Mouse (Mus musculus) MEL (cell line): ENCODE results near the gene Znrf1. TPM values are rescaled to one million over a fixed set of nuclear protein-coding genes. Genes with fewer than 3 reads are reported as not detected.

Experiments used
- DNase-seq: peaks from one replicate; pipeline ENCODE4 v3.0.0; 2011; ENCODE audit warnings: low read depth, low spot score
- H3K27ac ChIP-seq: 2 replicates; pipeline ENCODE4 v1.5.1; 2012; ENCODE audit warnings: low read depth, mild to moderate bottlenecking, control low read depth, low read length, moderate library complexity; ENCODE audit not compliant: control insufficient read depth
- H3K27me3 ChIP-seq, 2 experiments: fragments of 150-350 bp in 1 of 2; sonication (generic) in 1 of 2; 2 replicates each; pipeline ENCODE4 v1.6.1; 2012; ENCODE audit warnings: low read length in 2 of 2, mild to moderate bottlenecking in 2 of 2, improper control_type of control experiment in 1 of 2, moderate library complexity in 1 of 2; ENCODE audit not compliant: insufficient read depth in 2 of 2, control insufficient read depth in 1 of 2
- H3K36me3 ChIP-seq, 2 experiments: 2 replicates each; pipeline ENCODE4 v1.6.1; 2012 to 2014; ENCODE audit warnings: low read length in 2 of 2, improper control_type of control experiment in 1 of 2, inconsistent platforms in 1 of 2, mild to moderate bottlenecking in 1 of 2; ENCODE audit not compliant: insufficient read depth in 2 of 2, control insufficient read depth in 1 of 2
- H3K4me1 ChIP-seq, 2 experiments: fragments of 150-350 bp in 1 of 2; sonication (generic) in 1 of 2; 2 replicates each; pipeline ENCODE4 v1.6.1; 2012; ENCODE audit warnings: low read length in 2 of 2, improper control_type of control experiment in 1 of 2, mild to moderate bottlenecking in 1 of 2; ENCODE audit not compliant: insufficient read depth in 2 of 2, control insufficient read depth in 1 of 2
- H3K4me3 ChIP-seq, 2 experiments: fragments of 150-350 bp in 1 of 2; sonication (generic) in 1 of 2; 2 replicates each; pipeline ENCODE4 v1.5.1; 2012; ENCODE audit warnings: low read depth in 2 of 2, low read length in 2 of 2, mild to moderate bottlenecking in 2 of 2, moderate library complexity in 2 of 2, control low read depth in 1 of 2, improper control_type of control experiment in 1 of 2; ENCODE audit not compliant: control insufficient read depth in 1 of 2, insufficient read depth in 1 of 2
- H3K79me2 ChIP-seq: 2 replicates; pipeline ENCODE4 v1.6.1; 2012; ENCODE audit warnings: mild to moderate bottlenecking, low read length, moderate library complexity; ENCODE audit not compliant: control insufficient read depth, poor library complexity, insufficient read depth
- H3K9ac ChIP-seq: 2 replicates; pipeline ENCODE4 v1.6.1; 2012; ENCODE audit warnings: low read depth, mild to moderate bottlenecking, control low read depth, low read length, moderate library complexity; ENCODE audit not compliant: control insufficient read depth, poor library complexity, severe bottlenecking
- H3K9me3 ChIP-seq: fragments of 150-350 bp; sonication (generic); replicated peaks from 2 replicates; pipeline ENCODE4 v1.6.1; 2012; ENCODE audit warnings: mild to moderate bottlenecking, low read length, improper control_type of control experiment, moderate library complexity; ENCODE audit not compliant: insufficient read depth
- BHLHE40 ChIP-seq: IDR thresholded peaks from 2 replicates; pipeline ENCODE4 v1.6.1; 2012; ENCODE audit warnings: low read depth, mild to moderate bottlenecking, inconsistent platforms, low read length, improper control_type of control experiment, borderline replicate concordance
- CHD1 ChIP-seq: IDR thresholded peaks from 2 replicates; pipeline ENCODE4 v1.6.1; 2012; ENCODE audit warnings: low read depth, mild to moderate bottlenecking, inconsistent platforms, low read length, improper control_type of control experiment
- CHD2 ChIP-seq: IDR thresholded peaks from 2 replicates; pipeline ENCODE4 v1.6.1; 2011; ENCODE audit warnings: low read length, improper control_type of control experiment
- ELF1 ChIP-seq: IDR thresholded peaks from 2 replicates; pipeline ENCODE4 v1.6.1; 2014; ENCODE audit warnings: low read depth, mild to moderate bottlenecking, inconsistent platforms, low read length, improper control_type of control experiment, moderate library complexity
- ETS1 ChIP-seq: IDR thresholded peaks from 2 replicates; pipeline ENCODE4 v1.6.1; 2012; ENCODE audit warnings: low read depth, mild to moderate bottlenecking, inconsistent platforms, low read length, improper control_type of control experiment, moderate library complexity
- GABPA ChIP-seq: IDR thresholded peaks from 2 replicates; pipeline ENCODE4 v1.6.1; 2012; ENCODE audit warnings: low read depth, mild to moderate bottlenecking, inconsistent platforms, low read length, improper control_type of control experiment, moderate library complexity
- GATA1 ChIP-seq: IDR thresholded peaks from 2 replicates; pipeline ENCODE4 v1.6.1; 2011; ENCODE audit warnings: low read depth, low read length, improper control_type of control experiment
- JUND ChIP-seq: IDR thresholded peaks from 2 replicates; pipeline ENCODE4 v1.6.1; 2011; ENCODE audit warnings: low read depth, mild to moderate bottlenecking, improper control_type of control experiment, low read length
- KAT2A ChIP-seq: conservative IDR thresholded peaks from 2 replicates; pipeline ENCODE4 v1.6.1; 2012; ENCODE audit warnings: low read depth, low read length, improper control_type of control experiment, inconsistent platforms
- MAZ ChIP-seq: IDR thresholded peaks from 2 replicates; pipeline ENCODE4 v1.6.1; 2012; ENCODE audit warnings: low read depth, mild to moderate bottlenecking, inconsistent platforms, low read length, improper control_type of control experiment
- MYB ChIP-seq: IDR thresholded peaks from 2 replicates; pipeline ENCODE4 v1.6.1; 2011; ENCODE audit warnings: mild to moderate bottlenecking, low read depth, low read length, improper control_type of control experiment
- NRF1 ChIP-seq: IDR thresholded peaks from 2 replicates; pipeline ENCODE4 v1.6.1; 2014; ENCODE audit warnings: low read depth, mild to moderate bottlenecking, inconsistent platforms, low read length, improper control_type of control experiment, moderate library complexity; ENCODE audit not compliant: poor library complexity, insufficient read depth, severe bottlenecking
- POLR2A ChIP-seq, 2 experiments: IDR thresholded peaks; 2 replicates each; pipeline ENCODE4 v1.6.1; 2011 to 2012; ENCODE audit warnings: low read length in 2 of 2, mild to moderate bottlenecking in 2 of 2, control low read depth in 1 of 2, improper control_type of control experiment in 1 of 2, low read depth in 1 of 2, moderate library complexity in 1 of 2; ENCODE audit not compliant: control insufficient read depth in 1 of 2, insufficient read depth in 1 of 2, poor library complexity in 1 of 2
- POLR2AphosphoS2 ChIP-seq: IDR thresholded peaks from 2 replicates; pipeline ENCODE4 v1.6.1; 2011; ENCODE audit warnings: low read length, improper control_type of control experiment
- POLR2AphosphoS5 ChIP-seq: IDR thresholded peaks from 2 replicates; pipeline ENCODE4 v1.6.1; 2012; ENCODE audit warnings: low read depth, borderline replicate concordance, mild to moderate bottlenecking, inconsistent platforms, low read length, moderate library complexity, mixed read lengths
- RCOR1 ChIP-seq: IDR thresholded peaks from 2 replicates; pipeline ENCODE4 v1.6.1; 2012; ENCODE audit warnings: low read depth, mild to moderate bottlenecking, inconsistent platforms, low read length, improper control_type of control experiment
- SIN3A ChIP-seq: IDR thresholded peaks from 2 replicates; pipeline ENCODE4 v1.6.1; 2012; ENCODE audit warnings: low read length, improper control_type of control experiment, inconsistent platforms
- TCF12 ChIP-seq: IDR thresholded peaks from 2 replicates; pipeline ENCODE4 v1.6.1; 2014; ENCODE audit warnings: low read depth, mild to moderate bottlenecking, inconsistent platforms, low read length, improper control_type of control experiment, moderate library complexity
- UBTF ChIP-seq: IDR thresholded peaks from 2 replicates; pipeline ENCODE4 v1.6.1; 2012; ENCODE audit warnings: low read depth, mild to moderate bottlenecking, inconsistent platforms, low read length, improper control_type of control experiment, moderate library complexity, borderline replicate concordance; ENCODE audit not compliant: insufficient read depth
- USF2 ChIP-seq, 2 experiments: IDR thresholded peaks; 2 replicates each; pipeline ENCODE4 v1.6.1; 2011 to 2012; ENCODE audit warnings: improper control_type of control experiment in 2 of 2, low read length in 2 of 2, borderline replicate concordance in 1 of 2, inconsistent platforms in 1 of 2, low read depth in 1 of 2, mild to moderate bottlenecking in 1 of 2; ENCODE audit not compliant: insufficient read depth in 1 of 2
- ZMIZ1 ChIP-seq: IDR thresholded peaks from 2 replicates; pipeline ENCODE4 v1.6.1; 2012; ENCODE audit warnings: low read depth, mild to moderate bottlenecking, inconsistent platforms, low read length, improper control_type of control experiment, moderate library complexity
- polyA plus RNA-seq, 2 experiments: library from polyadenylated mRNA; stranded (reverse) in 1 of 2; unstranded in 1 of 2; fragments of >175 nt in 1 of 2; fragments of >200 nt in 1 of 2; gene quantifications; 2 replicates each; pipeline versions ENCODE4 v1.2.1 to v1.2.4; 2012; ENCODE audit warnings: low replicate concordance in 2 of 2, low read depth in 1 of 2; ENCODE audit not compliant: insufficient read length in 2 of 2, insufficient read depth in 1 of 2, missing spikeins in 1 of 2
- total RNA-seq: library from RNA; depleted of rRNA; stranded (reverse); fragments of 300-350 nt; gene quantifications from 2 replicates; pipeline ENCODE4 v1.2.3, GENCODE M21; 2012

Gene Znrf1
- total and polyA plus RNA-seq, 3 experiments, result 18.4 to 36.0 TPM; not detected in 1

GRCm38 (mm10) chr8:111565784-111566191 is 29.9 kb downstream of the Znrf1 start (continued):
- TF ChIP-seq RCOR1, result peak; percentile 60
- TF ChIP-seq KAT2A, result no peak
- TF ChIP-seq SIN3A, result peak; percentile 71
- no peak for TF ChIP-seq UBTF
- TF ChIP-seq GABPA, result 0 out of 2 replicates have a peak, but pooled peaks have one; percentile 16

- H3K36me3 ChIP-seq, result peaks cover 0 to 66% of the 10 kb centered on the region in 2 experiments; a peak in 2 of 4 replicates
- peak overlapping the region; percentile 42 for H3K9ac ChIP-seq
- H3K4me3 ChIP-seq, result peak overlapping the region; percentile 1 to 46; a peak in 3 of 4 replicates
- TF ChIP-seq ETS1 (no peak), GATA1 (no peak), JUND (no peak), CHD2 (no peak)
- peak overlapping the region; percentile 87 for H3K27ac ChIP-seq
- no peaks in the 10 kb centered on the region for H3K9me3 ChIP-seq
- DNase-seq, result no peak
- peaks cover 48 to 61% of the 10 kb centered on the region in 2 experiments for H3K4me1 ChIP-seq
- peaks cover 9% of the 10 kb centered on the region for H3K79me2 ChIP-seq
- no peaks in the 10 kb centered on the region for H3K27me3 ChIP-seq
Measured at GRCm38 (mm10) chr8:111566326-111566725, 30.4 kb downstream of the Znrf1 start.

DNA sequence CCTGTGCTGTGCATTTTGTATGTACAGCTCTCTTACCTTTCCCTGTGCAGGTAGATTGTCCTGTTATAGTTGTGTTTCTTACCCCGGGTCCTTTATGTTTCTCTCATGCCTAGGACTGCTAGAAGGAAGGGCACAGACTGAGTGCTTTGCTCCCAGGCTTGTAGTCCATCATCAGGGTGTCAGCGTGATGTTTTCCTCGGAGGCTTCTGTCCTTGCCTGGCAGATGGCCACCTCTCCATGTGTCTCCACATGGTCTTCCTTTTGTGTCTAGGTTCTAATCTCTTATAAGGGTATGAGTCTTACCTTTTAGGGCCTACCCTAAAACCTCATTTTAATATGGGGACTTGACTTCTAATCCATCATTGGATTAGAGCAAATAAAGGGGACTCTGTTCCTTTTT is 31.7 kb downstream of the Znrf1 start:
- DNase-seq, result peak; percentile 31
- no peaks in the 10 kb centered on the region for H3K27me3 ChIP-seq
- no peaks in the 10 kb centered on the region for H3K9me3 ChIP-seq
- H3K9ac ChIP-seq, result peak overlapping the region; percentile 33
- peaks cover 0 to 64% of the 10 kb centered on the region in 2 experiments; a peak in 2 of 4 replicates for H3K36me3 ChIP-seq
- H3K27ac ChIP-seq, result peak overlapping the region; percentile 93
- TF ChIP-seq POLR2AphosphoS5, result no peak
- no peak for TF ChIP-seq ETS1
- TF ChIP-seq POLR2AphosphoS2, result no peak
- no peak for TF ChIP-seq CHD1
- TF ChIP-seq SIN3A, result no peak
- no peak for TF ChIP-seq POLR2A (IDR thresholded peaks at IDR 0.05; ENCODE audit: control insufficient read depth in 1 of 2, insufficient read depth in 1 of 2, low read depth in 1 of 2, low read length in 2 of 2, poor library complexity in 1 of 2)
- TF ChIP-seq UBTF, result no peak
- TF ChIP-seq ZMIZ1, result no peak
- TF ChIP-seq NRF1, result no peak
- no peak for TF ChIP-seq MYB
- no peak for TF ChIP-seq USF2 (IDR thresholded peaks at IDR 0.05; ENCODE audit: borderline replicate concordance in 1 of 2, insufficient read depth in 1 of 2, low read depth in 1 of 2, low read length in 2 of 2)
- TF ChIP-seq BHLHE40, result no peak
- TF ChIP-seq GATA1, result no peak
- no peak for TF ChIP-seq ELF1
- no peak for TF ChIP-seq TCF12
- no peak for TF ChIP-seq MAZ
- H3K4me1 ChIP-seq, result peaks cover 45 to 58% of the 10 kb centered on the region in 2 experiments
- H3K79me2 ChIP-seq, result peaks cover 9% of the 10 kb centered on the region
- no peak overlapping the region for H3K4me3 ChIP-seq
